Mouse (Mus musculus): ENCODE measurements around the gene Trmt112. TPM values are rescaled to one million over a fixed set of nuclear protein-coding genes. Genes with fewer than 3 reads are reported as not detected.
A peak's percentile ranks its signal among the peaks of the same experiment; 100 is the strongest.

Gene Trmt112
- total RNA-seq, 1 experiment, result 105 TPM

GRCm38 (mm10) chr19:6941372-6942248, 32.1 kb downstream of the Trmt112 start, which contains the start of gene Bad:
TSS of gene Bad (plus strand) at chr19:6941861.
- no peaks in the 10 kb centered on the region for H3K36me3 ChIP-seq (ENCODE audit: control insufficient read depth, insufficient read depth, low read length, poor library complexity, severe bottlenecking)
- TF ChIP-seq HCFC1 (IDR thresholded peaks at IDR 0.05; ENCODE audit: borderline replicate concordance, insufficient read depth, low read length) (peak; percentile 81), CHD2 (IDR thresholded peaks at IDR 0.05; ENCODE audit: low read depth, low read length) (no peak)
- H3K4me1 ChIP-seq (ENCODE audit: control insufficient read depth in 2 of 2, insufficient read depth in 2 of 2, low read length in 2 of 2, poor library complexity in 1 of 2), result peaks cover 0 to 7% of the 10 kb centered on the region in 2 experiments; a peak in 1 of 4 replicates
- peak within 1 kb of the TSS; percentile 35 to 83 for H3K4me3 ChIP-seq (ENCODE audit: insufficient read depth in 1 of 2, low read depth in 1 of 2, low read length in 2 of 2, poor library complexity in 1 of 2, severe bottlenecking in 1 of 2)
- H3K9ac ChIP-seq (ENCODE audit: insufficient read depth, low read depth, low read length, poor library complexity, severe bottlenecking), result peak within 1 kb of the TSS; percentile 82
- peak within 1 kb of the TSS; percentile 58; the same call in 1 of the 2 replicates for H3K27ac ChIP-seq (ENCODE audit: insufficient read depth, low read depth, low read length, poor library complexity, severe bottlenecking)
- H3K9me3 ChIP-seq (ENCODE audit: control insufficient read depth, insufficient read depth, low read depth, low read length), result no peaks in the 10 kb centered on the region
- in situ Hi-C loops (cut with MboI; ENCODE audit: low sequenced_read_pairs in 2 of 2, unreplicated experiment in 2 of 2), result no loop called here
- peak; percentile 80 for DNase-seq (ENCODE audit: low read depth, low spot score)

- Histone ChIP-seq H3K4me3 (ENCODE audit: insufficient read depth in 1 of 2, low read depth in 1 of 2, low read length in 2 of 2, poor library complexity in 1 of 2, severe bottlenecking in 1 of 2) (peak within 1 kb of the TSS; percentile 35 to 83), H3K9ac (ENCODE audit: insufficient read depth, low read depth, low read length, poor library complexity, severe bottlenecking) (peak within 1 kb of the TSS; percentile 82), H3K36me3 (ENCODE audit: control insufficient read depth, insufficient read depth, low read length, poor library complexity, severe bottlenecking) (no peaks in the 10 kb centered on the region), H3K9me3 (ENCODE audit: control insufficient read depth, insufficient read depth, low read depth, low read length) (no peaks in the 10 kb centered on the region), H3K4me1 (ENCODE audit: control insufficient read depth in 2 of 2, insufficient read depth in 2 of 2, low read length in 2 of 2, poor library complexity in 1 of 2) (peaks cover 0 to 10% of the 10 kb centered on the region in 2 experiments; a peak in 1 of 4 replicates), H3K27ac (ENCODE audit: insufficient read depth, low read depth, low read length, poor library complexity, severe bottlenecking) (peak within 1 kb of the TSS; percentile 58; the same call in 1 of the 2 replicates)
- DNase-seq (ENCODE audit: low read depth, low spot score), result peak; percentile 92
- in situ Hi-C loops (cut with MboI; ENCODE audit: low sequenced_read_pairs in 2 of 2, unreplicated experiment in 2 of 2), result no loop called here
- TF ChIP-seq ZNF384 (IDR thresholded peaks at IDR 0.05; ENCODE audit: low read depth, low read length), result no peak
- TF ChIP-seq CHD2 (IDR thresholded peaks at IDR 0.05; ENCODE audit: low read depth, low read length), result no peak
- no peak for TF ChIP-seq ZC3H11A (IDR thresholded peaks at IDR 0.05; ENCODE audit: borderline replicate concordance, low read depth, low read length)
- TF ChIP-seq HCFC1 (IDR thresholded peaks at IDR 0.05; ENCODE audit: borderline replicate concordance, insufficient read depth, low read length), result 0 out of 2 replicates have a peak, but pooled peaks have one; percentile 29
Measured at GRCm38 (mm10) chr19:6942249-6942691, 32.8 kb downstream of the Trmt112 start, which contains the start of gene Gpr137. TSS of gene Gpr137 (minus strand) at chr19:6942480.

DNA sequence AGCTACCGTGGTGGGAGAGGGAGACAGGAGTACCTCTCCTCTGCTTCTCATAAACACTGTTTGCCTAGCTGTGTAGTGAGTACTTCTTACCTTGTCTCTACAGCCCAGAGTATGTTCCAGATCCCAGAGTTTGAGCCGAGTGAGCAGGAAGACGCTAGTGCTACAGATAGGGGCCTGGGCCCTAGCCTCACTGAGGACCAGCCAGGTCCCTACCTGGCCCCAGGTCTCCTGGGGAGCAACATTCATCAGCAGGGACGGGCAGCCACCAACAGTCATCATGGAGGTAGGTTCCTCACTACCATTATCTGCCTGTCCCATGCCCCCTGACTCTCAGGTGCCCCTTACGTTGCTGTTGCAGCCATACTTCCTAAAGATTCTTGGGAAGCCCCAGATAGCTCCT, 33.3 kb downstream of the Trmt112 start:
- in situ Hi-C loops (cut with MboI; ENCODE audit: low sequenced_read_pairs in 2 of 2, unreplicated experiment in 2 of 2), result no loop called here
- H3K27ac ChIP-seq (ENCODE audit: insufficient read depth, low read depth, low read length, poor library complexity, severe bottlenecking), result no peak overlapping the region
- H3K4me3 ChIP-seq (ENCODE audit: insufficient read depth in 1 of 2, low read depth in 1 of 2, low read length in 2 of 2, poor library complexity in 1 of 2, severe bottlenecking in 1 of 2), result peak overlapping the region; percentile 35 to 43
- peaks cover 0 to 10% of the 10 kb centered on the region in 2 experiments; a peak in 1 of 4 replicates for H3K4me1 ChIP-seq (ENCODE audit: control insufficient read depth in 2 of 2, insufficient read depth in 2 of 2, low read length in 2 of 2, poor library complexity in 1 of 2)
- no peak for TF ChIP-seq HCFC1 (IDR thresholded peaks at IDR 0.05; ENCODE audit: borderline replicate concordance, insufficient read depth, low read length)
- TF ChIP-seq ZC3H11A (IDR thresholded peaks at IDR 0.05; ENCODE audit: borderline replicate concordance, low read depth, low read length), result no peak
- TF ChIP-seq ZNF384 (IDR thresholded peaks at IDR 0.05; ENCODE audit: low read depth, low read length), result no peak
- no peak for TF ChIP-seq CHD2 (IDR thresholded peaks at IDR 0.05; ENCODE audit: low read depth, low read length)
- TF ChIP-seq MAFK (IDR thresholded peaks at IDR 0.05; ENCODE audit: insufficient read depth, low read depth, low read length), result no peak
- H3K36me3 ChIP-seq (ENCODE audit: control insufficient read depth, insufficient read depth, low read length, poor library complexity, severe bottlenecking), result no peaks in the 10 kb centered on the region
- peak overlapping the region; percentile 25; the same call in 1 of the 2 replicates for H3K9ac ChIP-seq (ENCODE audit: insufficient read depth, low read depth, low read length, poor library complexity, severe bottlenecking)
- H3K9me3 ChIP-seq (ENCODE audit: control insufficient read depth, insufficient read depth, low read depth, low read length), result no peaks in the 10 kb centered on the region
- DNase-seq (ENCODE audit: low read depth, low spot score), result no peak

GRCm38 (mm10) chr19:6943709-6944108, 34.2 kb downstream of the Trmt112 start:
- in situ Hi-C loops (cut with MboI; ENCODE audit: low sequenced_read_pairs in 2 of 2, unreplicated experiment in 2 of 2), result no loop called here
- no peak for TF ChIP-seq CHD2 (IDR thresholded peaks at IDR 0.05; ENCODE audit: low read depth, low read length)
- TF ChIP-seq ZC3H11A (IDR thresholded peaks at IDR 0.05; ENCODE audit: borderline replicate concordance, low read depth, low read length), result no peak
- no peak for TF ChIP-seq ZNF384 (IDR thresholded peaks at IDR 0.05; ENCODE audit: low read depth, low read length)
- H3K36me3 ChIP-seq (ENCODE audit: control insufficient read depth, insufficient read depth, low read length, poor library complexity, severe bottlenecking), result no peaks in the 10 kb centered on the region
- no peaks in the 10 kb centered on the region for H3K9me3 ChIP-seq (ENCODE audit: control insufficient read depth, insufficient read depth, low read depth, low read length)
- no peak overlapping the region for H3K4me3 ChIP-seq (ENCODE audit: insufficient read depth in 1 of 2, low read depth in 1 of 2, low read length in 2 of 2, poor library complexity in 1 of 2, severe bottlenecking in 1 of 2)
- no peak for DNase-seq (ENCODE audit: low read depth, low spot score)
- no peak overlapping the region; the same call in 1 of the 2 replicates for H3K9ac ChIP-seq (ENCODE audit: insufficient read depth, low read depth, low read length, poor library complexity, severe bottlenecking)
- no peak overlapping the region for H3K27ac ChIP-seq (ENCODE audit: insufficient read depth, low read depth, low read length, poor library complexity, severe bottlenecking)
- H3K4me1 ChIP-seq (ENCODE audit: control insufficient read depth in 2 of 2, insufficient read depth in 2 of 2, low read length in 2 of 2, poor library complexity in 1 of 2), result peaks cover 0 to 16% of the 10 kb centered on the region in 2 experiments; a peak in 3 of 4 replicates
